Mouse (Mus musculus): ENCODE measurements around the gene Cd36.

Gene Cd36

GRCm38 (mm10) chr5:17857871-17858270 lies 30.7 kb downstream of the Cd36 start:
- no peak for DNase-seq

GRCm38 (mm10) chr5:17857262-17857661 lies 31.3 kb downstream of the Cd36 start:
- no peak for DNase-seq

DNA sequence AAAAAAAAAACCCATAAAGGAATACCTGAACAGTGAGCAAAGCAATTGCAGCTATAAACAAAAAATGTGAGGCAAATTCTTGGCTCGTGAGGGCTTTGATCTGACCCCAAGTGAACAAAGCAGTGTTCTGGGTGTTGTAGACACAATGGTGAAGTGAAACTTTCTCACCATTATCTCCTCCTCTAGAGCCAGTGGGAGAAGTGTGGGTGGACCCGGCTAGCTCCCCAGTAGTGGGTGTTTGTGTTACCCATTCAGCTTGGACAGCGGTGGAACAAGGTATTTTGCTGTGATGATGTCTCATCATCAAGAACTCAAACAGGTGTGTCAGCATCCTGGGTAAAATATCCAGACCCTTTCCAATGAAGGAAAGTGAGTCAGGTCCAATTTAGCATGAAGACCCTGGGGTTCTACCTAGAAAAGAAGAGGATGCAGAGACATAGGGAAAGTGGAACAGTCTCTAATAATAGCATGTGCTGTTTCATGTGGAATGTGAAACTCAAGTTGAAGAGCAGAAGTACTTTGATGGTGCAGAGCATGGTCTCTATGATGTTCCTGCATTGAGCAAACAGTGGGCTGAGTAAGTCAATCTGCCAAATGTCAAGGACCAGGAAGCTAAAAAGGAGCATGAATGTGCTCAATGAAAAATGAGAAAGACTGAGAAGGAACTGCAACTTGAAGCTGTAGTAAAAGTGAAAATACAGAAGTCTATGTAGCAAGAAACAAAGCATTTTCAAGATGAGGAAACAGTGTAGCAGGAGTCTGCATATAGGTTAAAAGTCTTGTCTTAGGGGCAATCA lies 34.3 kb downstream of the Cd36 start:
- DNase-seq = no peak

DNA sequence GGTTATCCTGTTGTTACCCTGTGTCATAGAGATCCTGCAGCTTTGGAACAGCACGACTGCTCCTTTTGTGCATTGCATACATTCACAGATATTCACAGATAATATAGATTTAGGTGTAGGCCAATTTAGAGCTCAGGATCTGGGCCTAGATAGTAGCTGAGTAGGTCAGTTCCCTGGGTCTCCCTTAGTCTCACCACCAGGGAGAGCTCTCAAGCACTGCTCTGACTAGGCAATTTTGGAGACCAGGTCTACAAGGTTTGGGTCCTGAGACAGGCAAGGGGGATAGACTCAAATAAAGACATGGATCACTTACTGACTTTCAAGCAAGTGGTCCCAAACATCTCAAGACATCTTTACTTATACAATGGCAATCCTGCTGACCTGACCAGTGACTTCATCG lies 38.0 kb downstream of the Cd36 start:
- no peak for DNase-seq

- no peak for DNase-seq
Observed at GRCm38 (mm10) chr5:17849582-17849981, 39.0 kb downstream of the Cd36 start.

DNA sequence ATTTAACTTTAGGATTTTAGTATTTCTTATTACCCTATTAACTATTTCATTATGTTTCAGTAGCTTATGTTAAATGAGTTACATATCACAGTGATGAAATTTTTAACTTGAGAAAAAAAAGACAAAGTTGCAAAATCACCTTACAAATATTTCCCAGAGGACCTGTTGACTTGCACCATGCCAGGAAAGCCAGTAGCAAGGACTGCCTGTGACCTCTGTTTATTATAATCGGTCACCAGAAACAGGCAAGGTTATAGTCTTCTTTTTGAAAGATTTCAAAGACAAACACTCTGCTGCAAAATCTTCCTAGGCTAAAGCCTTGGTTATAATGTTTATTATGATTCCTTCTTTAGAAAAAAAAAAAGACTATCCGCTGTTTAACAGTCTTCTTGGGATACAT lies 39.9 kb downstream of the Cd36 start:
- DNase-seq = no peak

DNA sequence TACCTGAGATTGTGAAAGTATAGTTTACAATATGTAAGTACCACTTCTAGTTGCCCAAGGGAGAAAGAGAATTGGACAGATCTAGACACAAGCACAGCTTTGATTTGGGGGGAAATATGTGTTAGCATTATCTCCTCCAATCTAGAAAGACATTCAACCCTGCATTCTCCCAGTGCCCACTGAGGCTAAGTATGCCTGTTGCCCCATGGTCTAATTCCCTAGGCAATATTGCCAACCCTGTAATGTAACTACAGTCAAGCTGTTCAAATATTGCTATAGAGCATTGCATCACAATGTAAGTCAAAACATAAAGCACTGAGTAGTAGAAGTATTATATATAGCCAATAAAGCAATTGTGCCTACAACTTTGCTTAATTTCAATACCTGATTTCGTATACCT lies 40.3 kb downstream of the Cd36 start:
- no peak for DNase-seq

DNA sequence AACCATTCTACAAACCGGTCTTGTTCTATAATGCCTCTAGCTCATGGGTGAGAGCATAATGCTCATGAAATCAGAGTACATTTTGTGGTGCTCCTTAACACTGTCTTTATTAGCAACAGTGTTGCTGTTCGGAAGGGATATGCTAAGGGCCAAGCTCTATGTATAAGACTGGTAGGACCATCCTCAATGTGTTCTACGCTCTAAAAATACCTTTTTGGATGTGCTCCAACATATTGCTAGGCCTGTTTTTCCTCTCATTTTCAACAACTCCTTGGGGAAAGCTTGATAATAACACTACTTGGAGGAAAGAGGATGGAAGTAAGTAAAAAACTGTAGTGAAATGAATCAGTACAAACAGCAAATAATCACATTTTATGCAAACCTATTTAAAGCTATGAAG lies 44.7 kb downstream of the Cd36 start:
- DNase-seq = no peak

DNA sequence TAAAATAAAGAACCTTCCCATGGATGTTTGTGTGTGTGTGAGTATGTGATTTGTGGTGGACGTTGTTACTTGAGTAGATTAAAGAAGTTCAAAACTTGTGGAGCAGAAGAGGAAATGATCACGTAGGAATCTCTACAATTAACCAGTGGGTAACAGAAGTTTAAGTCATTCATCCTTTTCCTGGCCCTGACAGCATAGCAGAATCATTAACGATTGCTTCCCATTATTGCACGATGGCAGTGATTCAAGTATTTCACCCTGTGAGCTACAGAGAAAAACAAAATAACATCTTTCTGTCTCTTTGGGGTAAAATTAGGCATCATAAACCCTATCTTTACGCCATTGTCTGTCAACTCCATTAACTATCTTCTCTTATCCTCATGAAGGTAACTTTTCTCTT lies 45.3 kb downstream of the Cd36 start:
- DNase-seq = no peak

GRCm38 (mm10) chr5:17842111-17842729 lies 46.4 kb downstream of the Cd36 start:
- DNase-seq = no peak

GRCm38 (mm10) chr5:17839549-17839948 lies 49.1 kb downstream of the Cd36 start:
- no peak for DNase-seq

- DNase-seq = no peak
Observed at GRCm38 (mm10) chr5:17836408-17836807, 52.2 kb downstream of the Cd36 start.

GRCm38 (mm10) chr5:17835302-17836097 lies 53.1 kb downstream of the Cd36 start:
- DNase-seq = no peak

DNA sequence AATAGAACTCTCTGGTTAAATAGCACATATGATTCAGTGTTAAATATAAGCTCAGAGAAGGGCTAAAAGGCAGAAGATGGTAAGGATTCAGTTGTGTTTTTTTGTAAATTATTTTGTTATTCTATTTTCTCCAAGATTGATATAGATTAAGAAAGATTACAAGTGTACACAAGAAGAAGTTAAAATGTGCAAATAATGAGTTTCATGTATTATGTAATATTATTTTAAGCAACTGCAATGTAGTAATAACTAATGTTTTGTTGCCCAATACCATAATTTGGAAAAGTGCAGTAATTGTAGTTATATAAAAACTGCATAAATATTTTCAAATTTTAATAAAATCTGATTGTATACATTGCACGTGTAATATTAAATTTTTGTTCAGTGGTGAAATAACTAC lies 54.8 kb downstream of the Cd36 start:
- DNase-seq = no peak

- DNase-seq = no peak
Observed at GRCm38 (mm10) chr5:17830536-17830935, 58.1 kb downstream of the Cd36 start.

GRCm38 (mm10) chr5:17828713-17829544 lies 59.7 kb downstream of the Cd36 start:
- no peak for DNase-seq

DNA sequence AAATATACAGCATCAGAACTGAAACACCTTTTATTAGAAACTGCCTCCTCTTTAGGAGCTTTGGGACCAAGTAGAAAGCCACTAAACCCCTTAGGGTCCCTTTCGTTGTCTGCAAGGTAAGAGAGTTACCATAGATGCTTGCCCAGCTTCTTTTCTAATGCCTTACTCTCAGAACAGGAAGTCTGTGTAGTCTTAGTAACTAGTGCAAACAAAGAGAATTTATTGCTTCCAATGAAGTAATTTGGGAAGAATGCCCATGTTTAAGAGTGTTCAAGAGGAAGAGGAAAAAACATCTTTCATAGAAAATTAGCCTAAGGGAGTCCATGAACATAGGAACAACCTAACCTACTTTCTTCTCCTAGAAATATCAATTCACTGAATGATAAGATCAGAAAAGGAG lies 67.2 kb downstream of the Cd36 start:
- DNase-seq = no peak

DNA sequence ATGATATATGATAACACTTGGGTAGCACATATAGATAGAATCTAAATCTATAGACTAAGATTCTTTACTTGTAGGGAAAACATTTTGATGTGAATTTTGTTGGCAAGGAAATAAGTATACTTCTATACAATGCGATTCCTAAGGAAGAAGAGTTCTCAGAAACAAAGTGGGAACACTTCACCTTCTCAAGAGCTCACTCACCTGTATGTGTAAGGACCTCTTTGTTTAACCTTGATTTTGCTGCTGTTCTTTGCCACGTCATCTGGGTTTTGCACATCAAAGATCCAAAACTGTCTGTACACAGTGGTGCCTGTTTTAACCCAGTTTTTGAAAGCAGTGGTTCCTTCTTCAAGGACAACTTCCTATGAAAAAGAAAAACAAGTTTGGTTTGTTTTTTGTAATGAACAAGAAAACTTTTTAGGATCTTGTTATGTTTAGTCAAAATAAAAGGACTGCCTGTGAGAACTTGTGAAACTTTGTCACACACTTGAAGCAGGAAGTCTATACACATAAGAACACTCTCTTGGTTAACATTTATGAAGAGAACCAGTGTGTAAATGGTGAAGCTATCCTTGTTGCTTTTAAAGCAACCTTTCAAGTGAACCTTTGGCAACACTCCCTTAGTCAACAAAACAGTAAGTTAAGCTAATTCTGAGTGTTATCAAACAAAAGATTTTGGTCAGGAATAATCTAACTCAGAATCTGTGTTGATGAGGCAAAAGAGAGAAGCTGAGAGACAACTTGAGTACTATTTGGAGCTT lies 68.2 kb downstream of the Cd36 start:
- DNase-seq = no peak

GRCm38 (mm10) chr5:17816170-17816569 lies 72.4 kb downstream of the Cd36 start:
- no peak for DNase-seq

DNA sequence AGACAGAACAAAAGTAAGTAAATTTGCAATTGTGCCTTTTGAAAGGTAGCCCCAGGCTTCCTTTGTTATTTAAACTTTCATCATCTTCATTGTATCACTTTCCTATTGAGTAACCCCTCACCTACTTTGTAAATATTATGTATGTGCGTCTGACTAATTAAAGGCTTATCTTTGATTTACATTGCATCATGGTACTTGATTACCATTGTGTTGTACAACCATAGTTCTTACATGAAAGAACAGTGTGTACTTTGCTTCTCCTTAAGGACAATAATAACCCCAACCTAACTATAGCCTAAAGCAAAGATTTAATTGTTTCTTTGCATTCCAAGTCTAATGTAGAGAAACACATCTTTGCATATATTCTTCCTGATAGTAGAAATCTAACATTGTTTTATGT lies 78.3 kb downstream of the Cd36 start:
- no peak for DNase-seq

DNA sequence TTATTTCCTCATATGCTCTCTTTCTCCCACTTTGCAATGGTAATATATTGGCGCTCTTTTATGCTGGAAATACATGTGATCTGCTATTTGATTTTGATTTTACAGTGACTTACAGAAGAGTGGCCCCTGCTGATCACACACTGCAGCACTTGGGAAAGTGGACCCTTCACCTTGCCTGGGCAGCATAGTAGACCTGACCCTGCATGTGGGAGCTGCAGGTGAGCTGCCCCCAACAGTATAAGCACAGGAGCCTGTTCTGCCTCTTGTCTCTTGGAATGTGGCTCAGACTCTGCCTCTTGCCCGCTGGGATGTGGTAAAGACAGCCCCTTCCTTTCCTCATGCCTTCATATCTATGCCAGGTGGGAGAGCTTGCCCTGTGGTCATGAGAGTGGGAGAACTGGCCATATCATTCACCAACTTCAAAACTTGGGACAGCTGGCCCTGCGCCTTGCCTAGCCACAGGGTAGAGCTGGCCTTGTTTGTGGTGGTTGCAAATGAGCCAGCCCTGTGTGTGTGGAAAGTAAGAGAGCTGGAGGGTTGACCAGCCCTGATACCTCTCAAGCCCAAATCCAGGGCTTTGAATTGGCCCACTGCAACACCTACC lies 81.7 kb downstream of the Cd36 start:
- DNase-seq = no peak

- DNase-seq = peak; percentile 69
Observed at GRCm38 (mm10) chr5:17776571-17776970, 112.0 kb downstream of the Cd36 start.
